Mouse (Mus musculus) adrenal gland, postnatal 4 days (tissue): ENCODE measurements at regions not wholly inside any gene's neighbourhood (a gene's known extent, or its start where the extent isn't known, plus 50 kb on each side); places are given as distances from the start of the nearest gene placed in this dataset.

Experiments
- DNase-seq, 2 experiments: peaks; one replicate each; pipeline ENCODE4 v3.0.0; 2021 to 2022; ENCODE audit warnings: low spot score in 2 of 2, mixed read lengths in 2 of 2

- no peak for DNase-seq
These were observed 576.4 kb upstream of the Arid1b start for GRCm38 (mm10) chr17:4417686-4418085.

DNA sequence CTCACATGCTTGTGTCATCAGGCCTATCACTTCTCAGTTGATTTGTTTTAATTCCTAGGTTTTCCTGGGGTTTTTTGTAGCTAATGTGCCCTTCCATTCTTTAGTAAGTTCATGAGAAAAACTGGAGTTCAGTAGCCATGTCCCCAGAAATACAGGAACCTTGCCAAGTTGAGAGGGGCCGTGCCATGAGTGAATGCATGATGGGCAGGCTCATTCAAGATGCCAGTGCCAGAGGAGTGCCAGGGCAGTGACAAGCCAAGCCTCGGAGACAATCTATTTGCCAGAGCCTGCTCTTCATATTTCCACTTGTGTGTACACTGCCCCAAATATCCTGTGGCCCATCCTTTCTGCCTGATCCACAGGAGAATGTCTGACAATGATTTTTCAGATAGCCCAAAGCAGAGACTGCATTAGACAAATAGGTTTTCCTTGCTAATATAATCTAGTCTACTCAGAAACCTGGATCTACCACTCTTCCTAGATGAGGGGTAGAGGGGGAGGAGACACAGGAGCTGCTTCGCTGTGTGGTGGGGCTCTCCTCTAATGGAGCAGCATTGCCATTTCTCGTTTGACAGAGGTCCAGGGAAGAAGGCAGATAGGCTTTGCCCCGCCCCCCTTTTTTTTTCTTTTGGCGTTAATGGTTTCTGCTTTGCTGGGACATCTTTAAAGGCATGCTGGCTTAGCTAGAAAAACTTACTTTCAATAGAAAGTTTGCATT, 569.5 kb upstream of the Arid1b start:
- DNase-seq = no peak

- no peak for DNase-seq
These were observed 568.8 kb upstream of the Arid1b start for GRCm38 (mm10) chr17:4425342-4425741.

DNA sequence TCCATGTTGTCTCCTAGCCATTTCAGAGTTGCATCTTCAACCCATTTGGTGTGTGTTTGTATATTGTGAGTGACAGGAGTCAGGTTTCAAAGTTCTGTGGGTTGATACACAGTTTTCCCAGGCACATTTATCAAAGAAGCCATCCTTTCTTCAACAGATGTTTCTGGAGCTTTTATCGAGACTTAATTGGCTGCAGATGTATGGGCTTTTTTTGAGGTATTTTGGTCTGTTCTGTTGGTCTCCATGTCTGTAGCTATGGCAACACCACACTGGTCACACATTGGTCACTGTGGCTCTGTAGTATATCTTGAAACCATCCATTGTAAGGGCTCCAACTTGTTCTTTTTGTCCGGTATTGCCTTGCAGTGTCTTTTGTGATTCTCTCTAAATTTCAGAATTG, 565.1 kb upstream of the Arid1b start:
- no peak for DNase-seq

DNA sequence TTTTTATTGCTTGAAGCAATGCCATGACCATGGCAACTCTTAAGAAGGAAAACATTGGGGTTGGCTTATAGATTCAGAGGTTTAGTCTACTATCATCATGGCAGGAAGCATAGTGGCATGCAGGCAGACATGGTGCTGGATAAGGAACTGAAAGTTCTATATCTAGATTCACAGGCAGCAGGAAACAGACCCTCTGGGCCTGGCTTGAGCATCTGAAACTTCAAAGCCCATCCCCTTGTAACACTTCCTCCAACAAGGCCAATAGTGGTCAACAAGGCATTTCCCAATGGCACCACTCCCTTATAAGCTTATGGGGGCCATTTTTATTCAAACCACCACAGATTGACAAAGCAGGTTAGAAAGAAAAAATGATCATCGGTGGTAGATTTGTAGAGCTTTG, 548.5 kb upstream of the Arid1b start:
- no peak for DNase-seq

DNA sequence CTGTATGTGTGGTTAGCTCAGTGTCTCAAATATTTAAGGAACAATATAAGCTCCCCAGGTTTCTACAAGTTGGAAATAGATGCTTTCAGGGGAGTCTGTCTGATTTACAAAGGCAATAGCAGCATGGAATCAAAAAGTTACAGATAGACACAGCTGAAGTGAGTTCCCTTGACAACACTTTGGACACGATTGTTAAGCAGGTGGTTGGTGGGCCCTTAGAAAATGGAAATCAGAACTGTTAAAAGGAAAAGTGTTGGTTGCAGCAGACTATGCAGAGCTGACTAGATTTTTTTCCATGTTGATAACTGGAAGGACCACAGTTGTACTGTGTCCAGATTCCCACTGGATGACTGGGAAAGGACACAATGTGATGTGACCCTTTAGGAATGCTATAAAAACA, 536.6 kb upstream of the Arid1b start:
- no peak for DNase-seq

DNA sequence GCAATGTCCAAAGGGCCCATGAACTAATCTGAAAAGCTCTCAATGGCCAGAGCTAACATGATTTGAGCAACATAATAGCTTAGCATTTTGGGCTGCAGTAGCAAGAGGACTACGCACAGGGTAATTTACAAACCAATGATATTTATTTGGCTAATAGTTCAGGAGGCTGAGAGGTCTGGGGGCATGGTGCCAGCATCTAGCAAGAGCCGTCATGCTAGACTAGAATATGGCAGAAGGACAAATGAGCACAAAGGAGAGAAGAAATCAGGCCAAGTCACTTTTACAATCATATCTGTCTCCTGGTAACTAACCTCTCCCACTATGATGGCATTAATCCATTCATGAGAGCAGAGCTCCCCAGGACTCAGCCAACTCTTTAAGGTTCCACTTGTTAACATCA, 532.6 kb upstream of the Arid1b start:
- DNase-seq = no peak

GRCm38 (mm10) chr17:4464286-4464880, 529.7 kb upstream of the Arid1b start:
- no peak for DNase-seq

DNA sequence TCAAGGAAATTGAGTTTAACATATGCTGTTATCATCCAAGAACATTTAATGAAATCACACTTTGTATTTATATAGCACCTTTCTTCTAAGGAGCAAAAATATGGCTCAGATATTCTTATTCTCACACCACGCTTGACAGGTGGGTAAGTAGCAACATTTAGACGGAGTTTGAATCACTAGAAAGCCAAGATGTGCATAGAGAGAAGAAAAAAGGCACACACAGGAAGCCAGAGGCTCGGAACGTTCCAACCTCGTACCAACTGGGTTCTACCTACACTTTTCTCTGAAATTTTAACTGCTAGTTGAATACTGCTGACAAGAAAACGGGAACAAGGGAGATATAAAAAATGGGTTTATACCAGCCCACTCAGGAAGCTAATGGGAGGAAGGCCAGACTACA, 528.4 kb upstream of the Arid1b start:
- DNase-seq = no peak

- no peak for DNase-seq
These were observed 521.7 kb upstream of the Arid1b start for GRCm38 (mm10) chr17:4472412-4472811.

DNA sequence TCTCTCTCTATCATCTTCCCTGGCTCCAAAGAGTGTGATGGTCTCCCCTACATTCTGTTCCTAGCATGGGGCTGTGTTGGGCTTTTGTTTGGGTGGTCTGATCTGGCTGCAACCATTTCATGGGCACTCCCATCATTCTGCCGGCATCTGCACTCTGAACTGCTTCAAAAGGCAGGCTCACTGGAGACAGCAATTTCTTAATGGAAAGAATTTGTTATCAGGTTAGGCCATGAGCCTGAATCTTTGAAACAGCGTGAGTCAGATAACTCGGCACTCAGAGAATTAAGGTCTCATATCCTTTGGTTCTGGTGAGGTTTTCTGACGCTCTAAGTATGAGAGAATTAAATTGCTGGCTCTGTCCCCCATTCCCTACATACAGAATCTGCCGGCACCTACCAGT, 519.8 kb upstream of the Arid1b start:
- no peak for DNase-seq

DNA sequence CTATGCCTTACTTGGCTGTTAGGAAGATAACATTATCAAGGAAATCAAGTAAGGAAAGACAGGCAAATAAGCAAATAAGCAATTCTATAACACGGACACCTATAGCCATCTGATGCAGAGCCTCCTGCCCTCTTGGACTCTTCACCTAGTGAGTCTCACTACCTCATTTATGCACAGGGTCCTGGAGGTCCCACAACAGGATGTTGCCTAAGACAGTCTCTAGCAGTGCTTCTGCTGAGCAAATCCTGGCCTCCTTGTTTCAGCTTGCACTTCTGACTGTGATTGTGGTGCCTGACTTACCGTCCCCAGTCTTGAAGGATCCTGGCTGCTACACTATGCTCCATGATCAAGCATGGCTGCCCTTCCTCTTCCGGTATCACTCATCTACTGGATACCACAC, 518.5 kb upstream of the Arid1b start:
- no peak for DNase-seq

DNA sequence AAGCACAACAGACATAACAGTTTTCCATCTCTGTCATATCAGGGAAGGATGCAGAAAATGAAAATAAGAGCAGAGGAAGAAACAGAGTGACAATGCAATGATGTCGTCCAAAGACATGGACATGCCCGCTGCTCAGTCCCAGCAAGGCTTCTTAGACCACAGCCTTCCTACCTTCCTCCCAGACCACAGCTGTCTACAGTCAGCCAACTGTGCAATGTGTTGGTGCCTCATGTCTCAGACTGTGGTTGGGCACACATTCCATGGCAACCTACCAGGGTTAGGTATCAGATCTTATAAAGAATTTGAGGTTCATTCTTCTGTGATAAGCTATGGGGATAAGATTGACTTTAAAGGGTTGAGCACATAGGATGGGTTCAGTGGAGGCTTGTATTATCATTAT, 499.7 kb upstream of the Arid1b start:
- DNase-seq = no peak

GRCm38 (mm10) chr17:4500504-4500903, 493.6 kb upstream of the Arid1b start:
- no peak for DNase-seq

- no peak for DNase-seq
These were observed 493.1 kb upstream of the Arid1b start for GRCm38 (mm10) chr17:4501029-4501428.

GRCm38 (mm10) chr17:4504951-4505350, 489.2 kb upstream of the Arid1b start:
- DNase-seq = no peak

DNA sequence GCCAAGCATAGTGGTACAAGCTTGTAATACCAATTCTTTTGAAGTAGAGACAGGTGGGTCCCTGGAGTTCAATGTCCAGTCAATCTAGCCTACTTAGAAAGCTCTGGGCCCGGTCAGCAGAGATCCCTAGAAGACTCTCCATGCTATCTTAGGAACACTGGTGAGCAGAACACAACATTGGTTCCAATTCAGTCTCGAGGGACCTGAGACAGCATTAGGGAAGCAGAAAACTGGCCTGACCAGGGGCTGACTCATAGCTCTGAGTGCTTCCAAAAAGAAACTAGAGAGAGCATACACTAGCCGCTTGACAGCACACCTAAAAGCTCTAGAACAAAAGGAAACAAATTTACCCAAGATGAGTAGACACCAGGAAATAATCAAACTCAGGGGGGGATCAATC, 484.6 kb upstream of the Arid1b start:
- DNase-seq = no peak

- no peak for DNase-seq
These were observed 478.0 kb upstream of the Arid1b start for GRCm38 (mm10) chr17:4516141-4516540.

DNA sequence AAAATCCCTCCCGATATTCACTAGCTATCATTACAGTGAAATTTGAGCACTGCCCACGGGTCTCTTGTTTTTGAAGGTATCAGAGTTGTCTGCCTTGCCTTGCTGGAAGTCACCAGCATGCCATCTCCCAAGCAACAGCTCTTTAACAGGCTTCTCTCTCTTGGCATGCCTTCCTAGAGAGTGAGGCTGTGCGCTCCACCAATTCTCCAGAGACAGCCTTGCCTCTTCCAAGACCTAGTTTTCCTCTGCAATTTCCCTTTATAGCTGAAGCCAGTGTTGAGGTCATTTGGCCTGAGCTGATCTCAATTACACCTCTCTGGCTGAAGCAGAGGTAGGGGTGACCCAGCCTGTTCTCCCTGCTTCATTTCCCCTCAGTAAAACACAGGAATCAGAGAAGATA, 477.3 kb upstream of the Arid1b start:
- no peak for DNase-seq

- no peak for DNase-seq
These were observed 473.1 kb upstream of the Arid1b start for GRCm38 (mm10) chr17:4521031-4521430.

GRCm38 (mm10) chr17:4526466-4526865, 467.7 kb upstream of the Arid1b start:
- DNase-seq = no peak

DNA sequence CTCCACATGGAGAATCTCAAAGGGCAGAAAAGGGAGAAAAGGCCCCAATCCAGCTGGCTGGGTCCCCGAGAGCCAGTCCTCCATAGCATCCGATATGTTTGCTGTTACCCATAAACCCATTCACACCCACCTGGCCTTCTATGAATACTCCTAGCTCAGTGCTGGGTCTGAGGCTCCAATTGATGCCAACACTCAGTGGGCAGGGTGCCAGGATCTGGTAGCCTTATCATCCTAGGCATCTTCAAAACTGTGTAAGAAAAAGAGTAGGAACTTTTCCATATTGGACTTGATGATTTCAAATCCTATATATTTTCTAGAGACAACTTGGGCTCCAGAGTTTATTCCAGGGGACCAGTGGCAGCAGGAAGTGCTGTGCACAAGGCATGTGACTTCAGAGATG, 462.0 kb upstream of the Arid1b start:
- no peak for DNase-seq

- no peak for DNase-seq
These were observed 453.7 kb upstream of the Arid1b start for GRCm38 (mm10) chr17:4540435-4540834.
